Mouse (Mus musculus): Measurements from ENCODE around the gene Kdm1b.

The Kdm1b gene

GRCm38 (mm10) chr13:47109239-47109638, 65.9 kb downstream of the Kdm1b start:
- no peak for DNase-seq (ENCODE audit: low read depth)

GRCm38 (mm10) chr13:47111185-47111584, 67.9 kb downstream of the Kdm1b start:
- no peak for DNase-seq (ENCODE audit: low read depth)

GRCm38 (mm10) chr13:47112056-47112455, 68.8 kb downstream of the Kdm1b start:
- DNase-seq (ENCODE audit: low read depth): no peak

- no peak for DNase-seq (ENCODE audit: low read depth)
Measured at GRCm38 (mm10) chr13:47112924-47113323, 69.6 kb downstream of the Kdm1b start.

DNA sequence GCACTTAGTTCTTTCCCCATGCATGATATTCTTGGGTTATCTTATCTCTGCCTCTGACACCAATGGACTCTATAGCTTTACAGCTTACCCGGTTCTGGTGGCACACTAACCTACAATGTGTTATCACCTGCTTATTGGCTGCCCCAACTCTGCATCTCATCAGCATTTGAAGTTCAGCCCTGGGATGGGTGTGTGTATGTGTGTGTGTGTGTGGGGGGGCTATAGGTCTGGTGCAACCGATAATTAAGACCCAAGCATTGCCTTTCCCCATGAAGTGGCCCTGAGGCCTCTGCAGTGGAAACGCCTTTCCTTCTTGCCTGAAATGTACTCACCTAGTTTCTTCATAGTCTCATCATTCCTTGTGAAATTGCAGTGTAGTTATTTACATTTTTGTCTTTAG, 72.7 kb downstream of the Kdm1b start:
- no peak for DNase-seq (ENCODE audit: low read depth)

DNA sequence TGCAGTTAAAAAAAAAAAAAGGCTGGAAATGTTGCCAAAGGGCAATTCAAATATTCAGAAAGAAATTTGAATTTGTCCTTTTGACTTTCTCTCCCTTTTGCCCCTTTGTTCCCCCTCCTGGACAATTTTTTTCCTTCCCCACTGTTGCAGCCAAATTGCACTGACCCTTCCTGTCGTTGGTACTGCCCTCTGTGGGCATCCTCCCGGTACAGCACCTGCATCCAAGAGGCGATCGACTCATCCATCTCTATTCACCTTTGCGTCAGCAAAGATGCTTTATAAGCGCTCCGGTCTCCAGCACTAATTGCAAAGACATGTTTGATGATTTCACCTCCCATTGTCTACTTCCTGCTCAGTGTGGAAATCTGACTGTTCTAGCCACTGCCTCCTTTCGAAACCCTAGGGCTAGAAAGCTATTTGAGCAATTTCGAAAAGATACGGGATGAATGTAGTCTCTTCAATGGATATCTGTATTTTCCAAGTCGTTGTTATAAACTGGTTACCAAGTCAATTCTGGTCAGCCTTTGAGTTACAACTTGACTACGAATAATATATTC, 78.1 kb downstream of the Kdm1b start:
- DNase-seq (ENCODE audit: low read depth): no peak

DNA sequence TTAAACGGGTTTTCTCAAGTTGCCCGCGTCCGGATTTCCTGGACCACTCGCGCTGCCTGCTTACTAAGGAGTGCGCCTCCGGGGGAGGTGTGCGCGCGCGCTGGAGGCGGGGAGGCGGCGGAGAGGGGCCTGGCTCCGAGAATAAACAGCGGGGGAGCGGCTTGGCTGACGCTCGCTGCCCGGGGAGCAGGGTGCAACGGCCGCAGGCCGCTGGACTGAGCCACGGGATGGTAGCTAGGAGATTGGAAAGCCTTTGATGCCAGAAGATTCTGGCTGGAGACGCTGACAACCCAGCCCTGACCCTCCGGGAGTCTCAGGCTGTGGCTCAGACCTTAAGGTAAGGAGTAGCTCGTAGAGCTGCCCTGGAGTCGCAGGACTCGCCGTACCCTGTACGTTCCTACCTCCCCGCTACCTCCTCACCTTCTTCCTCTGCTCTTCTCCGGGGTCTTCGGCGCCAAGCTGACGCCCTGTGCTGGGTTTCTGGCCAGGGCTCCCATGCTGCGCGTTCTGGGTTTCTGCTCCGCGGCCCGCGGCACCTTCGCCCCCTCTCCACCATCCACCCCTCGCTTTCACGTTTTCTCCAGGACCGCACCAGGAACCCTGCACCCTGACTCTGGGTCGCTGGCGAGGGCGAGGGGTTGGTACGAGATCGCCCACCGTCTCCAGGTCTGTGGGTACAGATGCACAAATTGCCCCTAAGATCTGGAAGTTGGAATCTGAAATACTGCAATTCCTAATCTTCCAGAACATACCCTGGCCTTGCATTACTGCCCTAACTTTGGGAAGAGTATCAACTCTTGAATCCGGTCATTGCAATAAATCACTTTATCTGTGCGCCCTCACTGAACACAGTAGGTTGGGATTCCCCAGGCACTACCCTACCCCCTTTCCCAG, 79.5 kb downstream of the Kdm1b start, which contains the start of gene Rnf144b:
Gene Rnf144b, plus strand, starts transcription at position 120 of the 894 bp plus-strand sequence.
- peak; percentile 57 for DNase-seq (ENCODE audit: low read depth)

DNA sequence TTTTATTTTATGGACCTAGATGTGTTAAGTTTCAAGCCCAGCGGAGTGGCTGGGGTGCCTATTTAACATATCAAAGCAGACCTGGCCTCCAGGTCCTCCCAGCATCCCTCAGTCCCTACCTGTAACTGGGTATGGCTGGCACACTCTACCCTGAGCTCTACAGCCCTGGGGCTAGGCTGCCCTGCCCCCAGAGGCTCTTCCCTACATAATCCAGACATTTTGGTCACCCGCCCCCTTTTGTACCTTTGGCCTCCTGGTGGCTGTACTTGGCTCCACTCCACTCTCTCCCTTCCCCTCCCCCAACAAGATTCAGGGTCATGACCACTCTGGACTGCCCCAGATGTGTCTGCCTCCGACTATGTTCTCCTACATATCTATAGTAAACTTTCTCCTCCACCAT, 81.2 kb downstream of the Kdm1b start:
- no peak for DNase-seq (ENCODE audit: low read depth)

DNA sequence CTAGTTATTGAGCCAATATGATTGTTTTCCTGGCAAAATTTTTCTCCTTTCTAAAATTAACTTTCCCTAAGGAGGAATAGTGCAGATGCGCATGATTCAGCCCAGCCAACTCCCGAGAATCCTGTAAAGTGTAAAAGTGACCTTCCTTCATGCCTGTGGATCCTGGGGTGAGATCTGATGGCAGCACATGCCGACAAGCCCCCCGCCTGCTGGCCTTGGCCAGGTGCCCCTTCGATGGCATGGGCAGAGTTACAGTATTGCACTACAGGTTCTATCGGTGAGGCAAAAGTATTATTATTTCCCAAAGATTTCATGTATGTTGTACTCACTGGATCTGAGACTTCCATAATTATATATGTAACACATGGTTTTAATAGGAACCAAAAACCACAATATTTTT, 81.7 kb downstream of the Kdm1b start:
- DNase-seq (ENCODE audit: low read depth): no peak

DNA sequence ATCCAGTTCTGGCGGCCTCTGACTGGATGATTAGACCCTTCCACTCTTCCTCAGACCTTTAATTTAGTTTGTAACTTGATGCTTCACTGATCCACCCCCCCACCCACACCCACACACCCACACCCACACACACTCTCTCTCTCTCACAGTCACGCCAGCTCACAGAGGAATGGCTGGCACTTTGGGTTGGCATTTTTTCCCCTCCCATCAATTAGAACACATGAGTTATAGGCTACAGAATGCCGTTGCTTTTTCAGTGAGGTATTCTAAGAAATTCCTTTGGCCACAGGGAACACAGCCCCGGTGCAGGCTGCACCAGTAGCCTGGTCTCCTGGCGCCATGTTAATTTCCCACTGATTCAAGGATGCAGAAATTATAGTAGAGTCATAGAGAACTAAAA, 82.3 kb downstream of the Kdm1b start:
- DNase-seq (ENCODE audit: low read depth): no peak

- DNase-seq (ENCODE audit: low read depth): no peak
Measured at GRCm38 (mm10) chr13:47129090-47129489, 85.8 kb downstream of the Kdm1b start.

DNA sequence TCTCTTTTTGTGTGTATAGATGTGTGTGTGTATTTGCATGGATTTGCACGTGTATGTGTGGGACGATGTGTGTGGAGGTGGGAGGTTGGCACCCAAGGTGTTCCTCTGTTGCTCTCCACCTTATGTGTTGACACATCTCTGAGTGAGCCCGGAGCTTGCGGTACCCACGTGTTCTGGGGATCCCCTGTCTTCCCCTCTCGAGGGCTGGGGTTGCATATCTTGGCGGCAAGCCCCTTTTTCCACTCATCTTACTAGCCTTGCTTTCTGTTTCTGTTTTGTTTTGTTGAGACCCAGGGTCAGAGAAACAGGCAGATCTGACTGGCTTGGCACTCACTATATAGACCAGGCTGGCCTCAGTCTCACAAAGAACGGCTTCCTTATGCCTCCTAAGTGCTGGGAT, 89.8 kb downstream of the Kdm1b start:
- peak; percentile 57 for DNase-seq (ENCODE audit: low read depth)

DNA sequence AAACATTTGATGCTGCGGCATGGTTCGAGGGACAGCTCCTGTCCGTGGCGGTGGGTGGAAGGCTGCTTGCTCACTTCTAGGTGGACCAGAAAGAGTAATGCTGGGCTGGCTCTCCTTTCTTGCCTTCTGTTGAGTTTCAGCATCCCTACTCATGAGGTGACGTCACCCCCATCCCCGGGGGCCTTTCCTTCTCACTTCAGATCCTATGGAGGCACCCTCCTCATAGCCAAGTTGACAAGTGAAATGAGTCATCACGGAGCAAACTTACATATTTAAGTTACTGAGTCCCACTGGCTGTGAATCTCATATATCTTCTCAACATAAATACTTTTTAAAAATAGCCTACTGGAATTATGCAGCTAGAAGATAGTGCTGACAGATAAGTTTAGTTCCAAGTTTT, 91.5 kb downstream of the Kdm1b start:
- no peak for DNase-seq (ENCODE audit: low read depth)
